Mouse (Mus musculus) E14TG2a.4 (cell line): ENCODE results near the gene Adamts16.

ENCODE experiments used
- H3K27me3 ChIP-seq: 2 replicates; pipeline ENCODE4 v1.6.1; 2014; ENCODE audit warnings: low read length, control low read depth; ENCODE audit not compliant: insufficient read depth
- H3K36me3 ChIP-seq: 2 replicates; pipeline ENCODE4 v1.6.1; 2014; ENCODE audit warnings: low read length, control low read depth; ENCODE audit not compliant: insufficient read depth
- H3K4me1 ChIP-seq: replicated peaks from 2 replicates; pipeline ENCODE4 v1.6.1; 2014; ENCODE audit warnings: low read depth, low read length, control low read depth
- H3K4me3 ChIP-seq: replicated peaks from 2 replicates; pipeline ENCODE4 v1.5.1; 2014; ENCODE audit warnings: mild to moderate bottlenecking, low read length
- H3K9me3 ChIP-seq: 2 replicates; pipeline ENCODE4 v1.6.1; 2014; ENCODE audit warnings: low read length, control low read depth
- CTCF ChIP-seq: conservative IDR thresholded peaks from 2 replicates; pipeline ENCODE4 v1.5.1; 2014; ENCODE audit warnings: low read length
- NANOG ChIP-seq: IDR thresholded peaks from 2 replicates; pipeline ENCODE4 v1.6.1; 2014; ENCODE audit warnings: borderline replicate concordance, low read length, mixed read lengths
- POU5F1 ChIP-seq: IDR thresholded peaks from 2 replicates; pipeline ENCODE4 v1.6.1; 2014; ENCODE audit warnings: low read length, borderline replicate concordance

The Adamts16 gene

GRCm38 (mm10) chr13:70724108-70724622 is 117.4 kb downstream of the Adamts16 start:
- Histone ChIP-seq H3K9me3 (no peaks in the 10 kb centered on the region), H3K27me3 (no peaks in the 10 kb centered on the region), H3K36me3 (no peaks in the 10 kb centered on the region), H3K4me3 (no peak overlapping the region), H3K4me1 (no peaks in the 10 kb centered on the region)
- TF ChIP-seq CTCF, result no peak
- TF ChIP-seq NANOG, result no peak
- no peak for TF ChIP-seq POU5F1

GRCm38 (mm10) chr13:70719994-70720393 is 121.6 kb downstream of the Adamts16 start:
- Histone ChIP-seq H3K27me3 (no peaks in the 10 kb centered on the region), H3K9me3 (no peaks in the 10 kb centered on the region), H3K4me1 (no peaks in the 10 kb centered on the region), H3K4me3 (no peak overlapping the region), H3K36me3 (no peaks in the 10 kb centered on the region)
- TF ChIP-seq NANOG (no peak), POU5F1 (no peak), CTCF (no peak)

- Histone ChIP-seq H3K9me3 (no peaks in the 10 kb centered on the region), H3K4me3 (no peak overlapping the region), H3K27me3 (no peaks in the 10 kb centered on the region), H3K4me1 (no peaks in the 10 kb centered on the region), H3K36me3 (no peaks in the 10 kb centered on the region)
- TF ChIP-seq NANOG, result no peak
- no peak for TF ChIP-seq CTCF
- no peak for TF ChIP-seq POU5F1
Observed at GRCm38 (mm10) chr13:70718814-70719213, 122.8 kb downstream of the Adamts16 start.

GRCm38 (mm10) chr13:70716022-70716421 is 125.6 kb downstream of the Adamts16 start:
- TF ChIP-seq NANOG (no peak), POU5F1 (no peak), CTCF (no peak)
- H3K4me3 ChIP-seq, result no peak overlapping the region
- no peaks in the 10 kb centered on the region for H3K36me3 ChIP-seq
- H3K9me3 ChIP-seq, result no peaks in the 10 kb centered on the region
- H3K27me3 ChIP-seq, result no peaks in the 10 kb centered on the region
- H3K4me1 ChIP-seq, result no peaks in the 10 kb centered on the region

- no peaks in the 10 kb centered on the region for H3K9me3 ChIP-seq
- TF ChIP-seq NANOG (no peak), POU5F1 (no peak), CTCF (no peak)
- H3K4me3 ChIP-seq, result no peak overlapping the region
- no peaks in the 10 kb centered on the region for H3K36me3 ChIP-seq
- H3K4me1 ChIP-seq, result no peaks in the 10 kb centered on the region
- no peaks in the 10 kb centered on the region for H3K27me3 ChIP-seq
Observed at GRCm38 (mm10) chr13:70714081-70714775, 127.4 kb downstream of the Adamts16 start.

- TF ChIP-seq POU5F1 (no peak), NANOG (no peak), CTCF (no peak)
- no peaks in the 10 kb centered on the region for H3K36me3 ChIP-seq
- H3K27me3 ChIP-seq, result no peaks in the 10 kb centered on the region
- no peaks in the 10 kb centered on the region for H3K9me3 ChIP-seq
- no peak overlapping the region for H3K4me3 ChIP-seq
- H3K4me1 ChIP-seq, result no peaks in the 10 kb centered on the region
Observed at GRCm38 (mm10) chr13:70713331-70713730, 128.3 kb downstream of the Adamts16 start.

- Histone ChIP-seq H3K4me3 (no peak overlapping the region), H3K27me3 (no peaks in the 10 kb centered on the region), H3K9me3 (no peaks in the 10 kb centered on the region), H3K4me1 (no peaks in the 10 kb centered on the region), H3K36me3 (no peaks in the 10 kb centered on the region)
- TF ChIP-seq CTCF, result no peak
- no peak for TF ChIP-seq POU5F1
- no peak for TF ChIP-seq NANOG
Observed at GRCm38 (mm10) chr13:70707158-70707854, 134.3 kb downstream of the Adamts16 start.

- H3K4me1 ChIP-seq, result no peaks in the 10 kb centered on the region
- H3K9me3 ChIP-seq, result no peaks in the 10 kb centered on the region
- H3K4me3 ChIP-seq, result no peak overlapping the region
- no peaks in the 10 kb centered on the region for H3K36me3 ChIP-seq
- no peak for TF ChIP-seq CTCF
- TF ChIP-seq POU5F1, result no peak
- TF ChIP-seq NANOG, result no peak
- no peaks in the 10 kb centered on the region for H3K27me3 ChIP-seq
Observed at GRCm38 (mm10) chr13:70702904-70703303, 138.7 kb downstream of the Adamts16 start.
